In genomic region chr1:106174598-106174997, GRCm38 (mm10) we compare ENCODE assay signal across 8 mouse cellular contexts. TPM values are rescaled to one million over a fixed set of nuclear protein-coding genes. Genes with fewer than 3 reads are reported as not detected.
DNase-seq lines count a peak whose midpoint lies in the region; ATAC-seq and TF ChIP-seq lines count a peak whose summit lies in the region.
"Had no signal": no experiment of that assay in that cellular context is flagged by ENCODE, and none has a peak within 500 bp of the region (broad histone marks: within the 10 kb centered on the region; RNA-seq: fewer than 3 reads in every experiment).

No protein-coding gene starts in this region.

- peak overlapping the region; percentile 87; the same call in 1 of the 2 replicates for H3K4me3 ChIP-seq in kidney, postnatal 0 days (replicated peaks; ENCODE audit: low read depth, low read length)
- H3K4me3 ChIP-seq in embryonic facial prominence, embryonic 13.5 days: peak overlapping the region; percentile 82
- H3K4me3 ChIP-seq in forebrain, embryonic 16.5 days (replicated peaks; ENCODE audit: low read length): peak overlapping the region; percentile 35
- peak overlapping the region; percentile 58 for H3K4me3 ChIP-seq in midbrain, embryonic 15.5 days

- H3K27ac ChIP-seq in kidney, postnatal 0 days: no peak overlapping the region
- H3K27ac ChIP-seq in embryonic facial prominence, embryonic 13.5 days: no peak overlapping the region
- H3K27ac ChIP-seq in forebrain, embryonic 16.5 days (ENCODE audit: low read length): no peak overlapping the region
- no peak overlapping the region for H3K27ac ChIP-seq in midbrain, embryonic 15.5 days

- no peak for ATAC-seq in kidney, postnatal 0 days (replicated peaks; ENCODE audit: low FRiP score, low read depth)
- ATAC-seq in embryonic facial prominence, embryonic 13.5 days (ENCODE audit: insufficient number of reproducible peaks, insufficient read depth, low FRiP score, low TSS enrichment, low read depth): no peak
- no peak for ATAC-seq in forebrain, embryonic 16.5 days
- no peak for ATAC-seq in midbrain, embryonic 15.5 days (replicated peaks)
- no peak for ATAC-seq in erythroblast, adult 5-6 weeks (replicated peaks; ENCODE audit: low FRiP score, poor library complexity, severe bottlenecking)

- no peaks in the 10 kb centered on the region for H3K36me3 ChIP-seq in kidney, postnatal 0 days (ENCODE audit: insufficient read depth, low read length)
- H3K36me3 ChIP-seq in embryonic facial prominence, embryonic 13.5 days: no peaks in the 10 kb centered on the region
- H3K36me3 ChIP-seq in forebrain, embryonic 16.5 days (ENCODE audit: control insufficient read depth, insufficient read depth): no peaks in the 10 kb centered on the region
- H3K36me3 ChIP-seq in midbrain, embryonic 15.5 days (replicated peaks): no peaks in the 10 kb centered on the region

- H3K4me1 ChIP-seq in kidney, postnatal 0 days (replicated peaks; ENCODE audit: insufficient read depth, low read length): peaks cover 5% of the 10 kb centered on the region; the same call in 1 of the 2 replicates
- H3K4me1 ChIP-seq in embryonic facial prominence, embryonic 13.5 days: peaks cover 21% of the 10 kb centered on the region
- H3K4me1 ChIP-seq in forebrain, embryonic 16.5 days (replicated peaks; ENCODE audit: control insufficient read depth, insufficient read depth, low read length): peaks cover 28% of the 10 kb centered on the region
- peaks cover 45% of the 10 kb centered on the region for H3K4me1 ChIP-seq in midbrain, embryonic 15.5 days

- H3K9ac ChIP-seq in kidney, postnatal 0 days (ENCODE audit: low read depth, low read length): no peak overlapping the region
- H3K9ac ChIP-seq in embryonic facial prominence, embryonic 13.5 days: no peak overlapping the region
- no peak overlapping the region; the same call in 1 of the 2 replicates for H3K9ac ChIP-seq in forebrain, embryonic 16.5 days (replicated peaks; ENCODE audit: low read depth, low read length)
- peak overlapping the region; percentile 34; the same call in 1 of the 2 replicates for H3K9ac ChIP-seq in midbrain, embryonic 15.5 days

- H3K4me2 ChIP-seq in kidney, postnatal 0 days (ENCODE audit: low read length): peak overlapping the region; percentile 70
- peak overlapping the region; percentile 79 for H3K4me2 ChIP-seq in embryonic facial prominence, embryonic 13.5 days
- H3K4me2 ChIP-seq in forebrain, embryonic 16.5 days (ENCODE audit: low read length): peak overlapping the region; percentile 45
- peak overlapping the region; percentile 56 for H3K4me2 ChIP-seq in midbrain, embryonic 15.5 days

- no peak for TF ChIP-seq CTCF in kidney, postnatal 0 days (IDR thresholded peaks at IDR 0.05; ENCODE audit: low read depth)

- no peaks in the 10 kb centered on the region for H3K27me3 ChIP-seq in kidney, postnatal 0 days (ENCODE audit: insufficient read depth, low read length)
- H3K27me3 ChIP-seq in embryonic facial prominence, embryonic 13.5 days: no peaks in the 10 kb centered on the region
- H3K27me3 ChIP-seq in forebrain, embryonic 16.5 days (replicated peaks; ENCODE audit: control insufficient read depth, insufficient read depth, low read length): no peaks in the 10 kb centered on the region
- no peaks in the 10 kb centered on the region for H3K27me3 ChIP-seq in midbrain, embryonic 15.5 days (replicated peaks)

- no peaks in the 10 kb centered on the region for H3K9me3 ChIP-seq in kidney, postnatal 0 days (replicated peaks; ENCODE audit: low read length)
- H3K9me3 ChIP-seq in embryonic facial prominence, embryonic 13.5 days: no peaks in the 10 kb centered on the region
- H3K9me3 ChIP-seq in forebrain, embryonic 16.5 days (ENCODE audit: control insufficient read depth, low read length): no peaks in the 10 kb centered on the region
- no peaks in the 10 kb centered on the region for H3K9me3 ChIP-seq in midbrain, embryonic 15.5 days

- no peak for DNase-seq in kidney, postnatal 0 days (ENCODE audit: low spot score)
- no peak for DNase-seq in kidney, postnatal 14 days
- DNase-seq in spleen, adult 12 weeks (ENCODE audit: low spot score): no peak
- DNase-seq: kidney, adult 18-20 months had no signal

RNA-seq across cellular contexts. Expression of gene Phlpp1, which starts 3.0 kb away (rescaled TPM):
- 2.7 and 2.9 TPM in 2 replicates for polyA plus RNA-seq in kidney, postnatal 0 days (2015; fragmentation: Nextera tagmentation; extraction: Ambion mirVana)
- 3.4 and 3.9 TPM in 2 replicates for polyA plus RNA-seq in embryonic facial prominence, embryonic 13.5 days (2015; fragmentation: Nextera tagmentation; extraction: Ambion mirVana)
- 7.0 and 7.7 TPM in 2 replicates for polyA plus RNA-seq in forebrain, embryonic 16.5 days (2015; fragmentation: Nextera tagmentation; extraction: Ambion mirVana)
- polyA plus RNA-seq in midbrain, embryonic 15.5 days (2015; fragmentation: Nextera tagmentation; extraction: Ambion mirVana): 8.0 and 8.1 TPM in 2 replicates
- 0.42 and 0.96 TPM in 2 replicates for total RNA-seq in erythroblast, adult 5-6 weeks (2015; ENCODE audit: low replicate concordance)
- total RNA-seq in erythroblast, adult 5-6 weeks (2017; ENCODE audit: low replicate concordance): 1.1 and 3.3 TPM in 2 replicates

Comparison
In these comparisons a context has a peak if more than half of its experiments do, and no peak if none do; other contexts are left out.
1. H3K4me3 ChIP-seq: peak in every context shown above with its lines; median percentile 87 in kidney, postnatal 0 days; 82 in embryonic facial prominence, embryonic 13.5 days; 58 in midbrain, embryonic 15.5 days; 35 in forebrain, embryonic 16.5 days.